Mouse (Mus musculus) adrenal gland, adult 18-20 months (tissue): ENCODE measurements around the gene Ctdspl. TPM values are rescaled to one million over a fixed set of nuclear protein-coding genes. Genes with fewer than 3 reads are reported as not detected.

Experiments
- DNase-seq, 2 experiments: peaks; one replicate each; pipeline ENCODE4 v3.0.0; 2021 to 2022; ENCODE audit warnings: low spot score in 2 of 2
- total RNA-seq, 2 experiments: library from RNA; stranded (reverse); gene quantifications; 1 replicate in 1 of 2; 2 replicates in 1 of 2; pipeline ENCODE4 v1.2.3; 2021

The Ctdspl gene
- total RNA-seq, 2 experiments from 2014 or later, result 28.8 to 37.7 TPM

DNA sequence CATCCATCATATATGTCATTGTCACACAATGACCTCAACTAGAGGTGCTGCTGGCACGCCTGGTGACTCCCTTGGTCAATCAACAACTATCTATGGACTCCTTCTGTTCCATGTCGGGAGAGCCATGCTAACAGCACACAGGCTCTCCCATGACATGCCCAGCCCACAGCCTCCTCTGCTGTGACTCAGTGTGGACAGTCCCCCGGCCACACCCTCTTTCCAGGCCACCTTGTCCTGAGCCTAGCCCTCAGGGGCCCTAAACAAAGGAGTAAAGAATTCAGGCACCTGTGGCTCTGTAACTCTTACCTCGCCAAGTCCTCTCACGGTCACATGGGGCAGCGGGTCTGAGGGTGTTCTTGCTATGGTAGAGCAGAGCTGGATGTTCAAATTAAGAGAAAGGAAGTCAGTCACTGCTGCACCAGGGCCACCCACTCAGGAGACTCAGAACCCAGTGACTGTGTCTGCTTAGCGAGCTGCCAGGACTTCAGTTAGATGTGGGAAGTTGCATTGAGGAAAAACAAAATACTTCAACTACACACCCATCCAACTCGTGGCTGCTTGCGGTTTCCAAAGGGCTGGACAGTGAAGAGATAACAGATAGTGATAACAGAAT is 127.8 kb downstream of the Ctdspl start:
- no peak for DNase-seq

DNA sequence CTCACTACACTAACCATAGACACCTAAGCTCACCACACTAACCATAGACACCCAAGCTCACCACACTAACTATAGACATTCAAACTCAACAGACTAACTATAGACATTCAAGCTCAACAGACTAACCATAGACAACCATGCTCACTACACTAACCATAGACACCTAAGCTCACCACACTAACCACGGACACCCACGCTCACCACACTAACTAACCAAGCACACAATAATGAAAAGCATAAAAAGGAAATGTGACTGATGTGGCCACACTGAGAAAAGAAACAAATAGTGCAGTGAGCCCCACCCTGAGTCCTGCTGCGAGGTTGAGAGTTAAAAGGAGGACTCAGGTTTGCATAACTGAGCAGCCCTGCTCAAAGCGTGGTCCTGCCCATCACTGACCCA is 129.1 kb downstream of the Ctdspl start:
- DNase-seq, result no peak

GRCm38 (mm10) chr9:119058245-119058644 is 132.0 kb downstream of the Ctdspl start:
- no peak for DNase-seq

DNA sequence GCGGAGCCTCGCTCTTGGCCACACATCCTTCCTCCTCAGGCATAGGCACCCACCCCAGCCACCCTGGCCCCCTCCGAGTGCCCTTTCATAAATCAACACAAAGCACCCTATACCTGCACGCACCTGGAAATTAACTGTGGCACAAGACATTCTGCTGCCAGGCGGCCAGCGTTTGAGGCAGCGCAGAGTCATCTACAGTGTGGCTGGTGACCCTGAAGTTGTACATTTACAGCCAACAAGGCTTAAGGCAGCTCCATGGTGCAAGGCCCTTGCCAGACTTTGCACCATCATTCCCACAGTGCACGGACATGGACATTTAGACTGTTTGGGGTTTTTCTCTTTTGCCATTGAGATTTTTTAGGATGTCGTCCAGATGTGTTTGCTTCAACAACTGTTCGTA is 134.4 kb downstream of the Ctdspl start:
- no peak for DNase-seq

DNA sequence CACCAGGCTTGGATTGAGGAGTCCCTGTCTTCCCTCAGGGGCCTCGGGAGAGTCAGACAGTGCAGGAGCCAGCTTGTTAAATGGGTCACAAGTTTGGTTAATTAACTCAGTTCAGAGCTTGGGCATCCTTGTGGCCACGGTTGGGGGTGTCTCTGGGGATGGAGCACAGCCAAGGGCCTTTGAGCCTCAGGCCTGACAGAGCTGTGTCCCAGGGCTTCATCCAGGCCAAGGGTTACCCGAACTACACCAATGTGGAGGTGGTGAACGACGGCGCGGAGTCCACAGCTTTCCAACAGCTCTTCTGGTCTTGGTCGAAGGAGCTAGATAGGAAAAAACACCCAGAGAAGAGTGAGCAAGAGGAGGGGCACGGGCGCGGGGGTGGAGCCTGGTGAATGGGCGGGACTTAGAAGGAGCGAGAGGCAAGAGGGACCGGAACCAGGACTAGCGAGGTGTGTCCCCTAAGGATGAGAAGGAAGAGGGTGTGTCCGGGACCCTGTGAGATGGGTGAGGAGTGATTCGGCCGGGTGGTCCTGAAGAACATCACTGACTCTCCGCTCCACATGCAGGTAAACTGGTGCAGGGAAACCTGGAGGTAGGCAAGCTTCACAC is 136.9 kb downstream of the Ctdspl start:
- DNase-seq, result no peak

DNA sequence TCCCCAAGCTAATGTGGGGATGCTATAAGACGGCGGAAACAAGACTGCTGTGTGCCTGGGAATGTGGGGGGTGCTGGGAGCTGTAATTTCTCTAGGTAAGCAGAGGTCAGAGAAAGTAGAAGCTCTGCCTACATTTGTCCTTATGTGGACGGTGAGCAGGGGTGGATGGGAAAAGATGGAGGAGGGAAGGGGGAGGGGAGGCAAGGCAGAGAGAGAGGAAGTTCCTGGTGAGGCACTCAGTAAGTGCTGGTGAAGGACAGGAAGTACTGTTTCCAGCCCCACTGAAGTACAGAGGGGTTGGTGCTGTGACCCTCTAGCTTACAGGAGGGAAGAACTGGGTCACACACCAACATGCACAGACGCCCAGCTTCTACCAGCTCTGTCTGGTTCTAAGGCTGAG is 138.0 kb downstream of the Ctdspl start:
- no peak for DNase-seq

- peak; percentile 75 to 78 for DNase-seq
These were observed 141.3 kb downstream of the Ctdspl start for GRCm38 (mm10) chr9:119067601-119068000.

DNA sequence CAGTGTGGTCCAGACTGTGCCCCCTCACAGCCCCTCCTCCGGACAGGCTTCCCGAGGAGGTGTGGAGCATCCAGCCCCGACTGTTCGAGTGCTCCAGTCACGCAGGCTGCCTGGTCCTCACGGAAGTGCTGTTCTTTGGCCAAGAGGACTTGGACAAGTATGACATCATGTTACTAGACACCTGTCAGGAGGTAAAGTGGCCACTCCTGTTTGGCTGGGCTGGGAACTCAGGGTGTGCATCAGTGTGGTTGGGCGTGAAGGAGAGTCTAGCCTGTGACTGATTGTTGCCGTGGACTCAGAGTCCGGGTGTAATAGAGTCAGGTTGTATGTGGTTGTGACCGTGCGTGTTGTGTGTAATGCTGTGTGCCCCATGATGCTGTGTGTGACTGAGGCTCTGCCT is 142.0 kb downstream of the Ctdspl start:
- DNase-seq, result no peak

GRCm38 (mm10) chr9:119070173-119070825 is 144.0 kb downstream of the Ctdspl start:
- DNase-seq, result no peak

DNA sequence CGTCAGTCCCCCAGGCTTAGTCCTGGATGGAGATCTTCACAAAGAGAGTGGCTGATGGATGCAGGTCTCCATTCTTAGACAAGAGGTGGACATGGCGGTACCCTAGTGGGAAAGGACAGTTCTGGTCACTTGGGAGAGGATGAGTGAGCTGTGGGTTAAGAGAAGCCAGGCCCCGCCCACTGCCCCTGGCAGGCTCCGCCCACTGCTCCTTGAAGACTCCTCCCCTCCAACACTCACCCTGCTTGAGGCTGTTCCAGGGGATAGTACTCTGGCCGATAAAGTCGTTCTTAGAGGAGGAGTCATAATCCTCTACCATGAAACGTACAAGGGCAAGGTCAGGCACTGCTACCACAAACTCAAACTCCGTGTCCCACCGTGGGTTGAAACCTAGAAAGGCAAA is 145.5 kb downstream of the Ctdspl start:
- DNase-seq, result no peak

DNA sequence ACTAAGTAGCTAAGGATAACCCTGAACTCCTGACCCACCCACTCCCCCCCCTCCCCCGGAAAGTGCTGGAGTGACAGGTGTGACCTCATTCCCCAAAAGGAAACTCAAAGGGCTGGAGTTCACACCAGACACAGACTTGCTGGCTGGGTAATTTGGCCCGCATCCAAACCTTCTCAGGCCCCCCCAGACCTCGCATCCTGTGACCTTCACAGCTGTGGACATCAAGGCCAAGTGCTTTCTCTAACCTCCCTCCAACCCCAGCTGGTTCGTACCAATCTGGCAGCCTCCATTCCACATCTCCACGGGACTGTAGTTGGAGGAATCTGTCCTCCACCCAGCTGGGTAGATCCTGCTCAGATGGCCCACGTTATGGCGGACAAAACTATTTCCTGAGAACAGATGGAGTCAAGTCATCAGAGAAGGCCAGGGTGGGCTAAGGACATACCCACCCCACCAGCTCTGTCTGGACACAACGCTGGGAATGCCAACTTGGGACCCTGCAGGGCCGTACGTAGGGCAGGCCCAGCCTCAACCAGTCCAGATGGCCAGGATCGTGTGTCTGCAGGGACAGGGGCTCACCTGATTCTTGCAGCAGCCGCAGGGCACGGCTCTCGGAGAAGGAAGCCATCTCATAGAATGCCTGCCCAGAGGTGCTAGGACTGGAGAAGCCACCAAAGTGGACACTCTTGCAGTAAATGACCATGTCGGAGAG is 147.1 kb downstream of the Ctdspl start:
- DNase-seq, result no peak

- no peak for DNase-seq
These were observed 149.4 kb downstream of the Ctdspl start for GRCm38 (mm10) chr9:119075685-119076084.

DNA sequence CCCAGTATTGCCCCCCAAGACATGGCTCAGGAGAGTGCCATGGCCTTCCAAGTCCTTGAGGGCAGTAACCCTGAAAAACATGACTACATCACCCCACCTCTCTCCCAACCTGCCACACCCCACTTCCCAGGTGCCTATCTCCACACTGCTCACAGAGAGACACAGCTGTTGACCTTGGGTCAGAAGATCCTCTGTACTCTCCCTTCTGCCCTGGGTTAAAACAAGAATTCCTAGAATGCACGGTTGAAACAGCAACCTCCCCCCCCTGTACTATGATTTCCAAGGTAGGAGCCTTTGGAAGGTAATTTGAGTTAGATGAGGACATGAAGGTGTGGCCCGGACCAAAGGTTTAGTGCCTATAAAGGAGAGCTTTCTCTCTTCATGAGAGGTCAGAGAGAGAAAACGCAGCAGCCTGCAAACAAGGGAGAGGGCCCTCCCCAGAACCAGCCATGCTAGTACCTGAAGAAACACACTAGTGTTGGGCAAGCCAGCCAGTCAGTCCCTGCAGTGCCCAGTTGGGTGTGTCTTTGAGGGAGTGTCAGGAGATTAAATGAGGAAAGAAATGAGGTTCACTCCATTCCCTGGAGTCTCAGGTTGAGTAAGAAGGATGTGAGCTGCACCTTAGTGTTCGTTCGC is 153.9 kb downstream of the Ctdspl start:
- DNase-seq, result no peak

- no peak for DNase-seq
These were observed 155.8 kb downstream of the Ctdspl start for GRCm38 (mm10) chr9:119082039-119082438.

DNA sequence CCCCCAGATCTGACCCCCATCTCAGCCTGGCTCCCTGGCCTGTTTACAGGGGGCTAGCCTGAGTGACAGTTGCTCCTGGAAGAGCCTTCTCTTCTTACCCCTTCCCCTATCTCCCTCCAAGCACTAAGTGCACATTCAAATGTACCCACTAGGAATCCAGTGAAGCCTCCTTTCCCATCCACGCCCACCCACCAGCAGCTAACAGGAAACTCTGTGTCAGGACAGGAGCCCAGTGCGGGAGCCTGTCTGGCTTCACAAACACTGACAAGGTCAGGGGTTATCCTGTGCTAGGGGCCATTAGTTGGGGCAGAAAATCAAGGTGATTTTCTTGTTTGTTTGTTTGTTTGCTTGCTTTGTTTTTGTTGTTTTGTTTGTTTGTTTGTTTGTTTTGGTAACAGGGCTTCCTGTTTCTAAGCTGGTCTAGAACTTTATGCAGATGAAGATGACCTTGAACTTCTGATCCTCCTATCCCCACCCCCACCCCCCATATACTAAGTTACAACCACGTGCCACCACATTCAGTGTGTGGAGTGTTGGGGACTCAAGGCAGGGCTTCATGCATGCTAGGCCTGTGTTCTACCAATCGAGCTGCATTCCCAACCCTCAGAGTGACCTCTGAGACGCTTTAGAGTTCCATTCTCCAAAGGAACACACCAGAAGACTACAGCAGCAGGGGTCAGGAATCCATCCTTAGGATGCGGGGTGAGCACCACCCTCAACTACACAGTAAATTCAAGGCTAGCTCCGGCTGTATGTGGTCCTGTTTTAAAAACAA is 156.6 kb downstream of the Ctdspl start:
- DNase-seq, result no peak

- no peak for DNase-seq
These were observed 157.7 kb downstream of the Ctdspl start for GRCm38 (mm10) chr9:119083966-119084365.

- no peak for DNase-seq
These were observed 160.2 kb downstream of the Ctdspl start for GRCm38 (mm10) chr9:119086451-119086850.

- DNase-seq, result no peak
These were observed 161.1 kb downstream of the Ctdspl start for GRCm38 (mm10) chr9:119087309-119087708.

DNA sequence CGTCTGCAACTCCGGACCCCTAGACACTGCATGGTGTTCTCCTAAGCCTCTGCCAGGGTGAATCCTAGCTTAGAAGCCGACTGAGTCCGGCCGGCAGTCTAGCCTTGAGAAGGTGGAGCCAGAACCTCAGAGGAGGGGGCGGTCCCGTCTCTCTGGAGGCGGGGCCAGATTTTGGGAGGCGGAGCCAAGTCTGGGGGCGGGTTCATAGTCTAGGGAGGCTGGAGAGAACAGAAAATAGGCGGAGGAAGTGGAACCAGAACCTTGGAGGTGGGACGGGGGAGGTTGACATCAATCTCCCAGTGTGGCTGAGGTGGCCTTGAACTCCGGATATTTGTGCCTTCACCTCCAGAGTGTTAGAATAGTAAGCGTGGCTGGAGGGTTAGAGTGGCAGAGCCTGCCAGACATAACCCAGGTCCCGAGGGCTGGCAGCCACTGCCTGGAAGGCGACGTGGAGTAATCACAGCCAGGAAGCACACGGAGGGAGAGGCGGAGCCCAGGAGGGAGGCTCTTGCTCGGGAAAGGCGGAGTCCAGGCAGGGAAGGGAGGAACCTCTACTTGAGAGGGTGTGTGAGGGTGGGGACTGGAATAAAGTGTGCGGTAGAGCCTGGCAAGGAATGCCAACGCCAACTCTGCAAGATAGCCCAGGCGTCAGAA is 162.0 kb downstream of the Ctdspl start:
- DNase-seq, result peak; percentile 95

GRCm38 (mm10) chr9:119089437-119089836 is 163.2 kb downstream of the Ctdspl start:
- no peak for DNase-seq
